Mouse (Mus musculus) erythroblast, adult 5-6 weeks (primary cell): ENCODE data around the gene St7l. TPM values are rescaled to one million over a fixed set of nuclear protein-coding genes. Genes with fewer than 3 reads are reported as not detected.

Experiments used
- ATAC-seq: replicated peaks from 2 replicates; pipeline ENCODE4 v1.8.0; 2016; ENCODE audit warnings: moderate number of reproducible peaks, mild to moderate bottlenecking, moderate TSS enrichment, inconsistent platforms; ENCODE audit not compliant: poor library complexity, low FRiP score, severe bottlenecking
- total RNA-seq, 2 experiments: library from RNA; stranded (forward) in 1 of 2; stranded (reverse) in 1 of 2; fragments of 150-400 nt in 1 of 2; fragments of 200-764, 138-1000 nt in 1 of 2; gene quantifications; 2 replicates each; pipeline versions ENCODE4 v1.2.3 to v1.2.4; 2015 to 2017; ENCODE audit warnings: low replicate concordance in 2 of 2

St7l gene
- total RNA-seq, 2 experiments from 2014 or later = 16.6 to 21.1 TPM

- ATAC-seq = no peak
These were observed 97.6 kb downstream of the St7l start, which contains the start of gene Wnt2b for GRCm38 (mm10) chr3:104961066-104962059. TSS of gene Wnt2b (minus strand) at chr3:104961921.

- ATAC-seq = no peak
These were observed 98.4 kb downstream of the St7l start for GRCm38 (mm10) chr3:104962141-104962611.

- no peak for ATAC-seq
These were observed 99.1 kb downstream of the St7l start for GRCm38 (mm10) chr3:104962866-104963265.

- ATAC-seq = no peak
These were observed 99.8 kb downstream of the St7l start for GRCm38 (mm10) chr3:104963331-104964276.

- ATAC-seq = no peak
These were observed 101.5 kb downstream of the St7l start for GRCm38 (mm10) chr3:104965070-104965855.

GRCm38 (mm10) chr3:104965991-104966554 lies 102.3 kb downstream of the St7l start:
- ATAC-seq = no peak

GRCm38 (mm10) chr3:104967548-104968300 lies 103.9 kb downstream of the St7l start:
- no peak for ATAC-seq

Other genes starting within 250 kb of the St7l start
- gene Slc16a1, start 225.3 kb upstream of the St7l start, total RNA-seq (2015; ENCODE audit: low replicate concordance) = 342 and 346 TPM in 2 replicates
- gene Slc16a1, start 225.3 kb upstream of the St7l start, total RNA-seq (2017; ENCODE audit: low replicate concordance) = 603 and 703 TPM in 2 replicates
- gene Ppm1j, start 82.9 kb upstream of the St7l start, total RNA-seq (2015; ENCODE audit: low replicate concordance) = not detected in 2 replicates
- not detected in 2 replicates for gene Ppm1j, start 82.9 kb upstream of the St7l start, total RNA-seq (2017; ENCODE audit: low replicate concordance)
- gene Fam19a3, start 82.2 kb upstream of the St7l start, total RNA-seq (2015; ENCODE audit: low replicate concordance) = not detected in 2 replicates
- gene Fam19a3, start 82.2 kb upstream of the St7l start, total RNA-seq (2017; ENCODE audit: low replicate concordance) = not detected in 2 replicates
- not detected in 2 replicates for gene Rhoc, start 75.6 kb upstream of the St7l start, total RNA-seq (2015; ENCODE audit: low replicate concordance)
- 1.3 and 2.4 TPM in 2 replicates for gene Rhoc, start 75.6 kb upstream of the St7l start, total RNA-seq (2017; ENCODE audit: low replicate concordance)
- 1.7 and 5.4 TPM in 2 replicates for gene Mov10, start 45.4 kb upstream of the St7l start, total RNA-seq (2015; ENCODE audit: low replicate concordance)
- gene Mov10, start 45.4 kb upstream of the St7l start, total RNA-seq (2017; ENCODE audit: low replicate concordance) = 2.4 TPM in 1 of 2 replicates, not detected in the other
- gene Capza1, start 500 bp downstream of the St7l start, total RNA-seq (2015; ENCODE audit: low replicate concordance) = 110 and 115 TPM in 2 replicates
- 101 and 104 TPM in 2 replicates for gene Capza1, start 500 bp downstream of the St7l start, total RNA-seq (2017; ENCODE audit: low replicate concordance)
- gene Wnt2b, start 97.9 kb downstream of the St7l start, total RNA-seq (2015; ENCODE audit: low replicate concordance) = not detected in 2 replicates
- not detected in 2 replicates for gene Wnt2b, start 97.9 kb downstream of the St7l start, total RNA-seq (2017; ENCODE audit: low replicate concordance)
- not detected in 2 replicates for gene Cttnbp2nl, start 189.1 kb downstream of the St7l start, total RNA-seq (2015; ENCODE audit: low replicate concordance)
- under 0.01 and 0.42 TPM in 2 replicates for gene Cttnbp2nl, start 189.1 kb downstream of the St7l start, total RNA-seq (2017; ENCODE audit: low replicate concordance)
- not detected in 2 replicates for gene 4930564D02Rik, start 202.8 kb downstream of the St7l start, total RNA-seq (2015; ENCODE audit: low replicate concordance)
- gene 4930564D02Rik, start 202.8 kb downstream of the St7l start, total RNA-seq (2017; ENCODE audit: low replicate concordance) = not detected in 2 replicates